Mouse (Mus musculus) forebrain, embryonic 10.5 days (tissue): ENCODE results near the gene Pigf. TPM values are rescaled to one million over a fixed set of nuclear protein-coding genes. Genes with fewer than 3 reads are reported as not detected.

Source experiments
- DNase-seq: peaks from one replicate; pipeline ENCODE4 v3.0.0-alpha.2; 2017; ENCODE audit warnings: low spot score; ENCODE audit errors: extremely low spot score
- H3K27ac ChIP-seq: fragments of 300-500 bp; sonication (generic); 2 replicates; pipeline ENCODE4 v1.5.1; 2016; ENCODE audit warnings: mild to moderate bottlenecking
- H3K27me3 ChIP-seq: fragments of 300-500 bp; sonication (generic); 2 replicates; pipeline ENCODE4 v1.6.1; 2016; ENCODE audit warnings: mild to moderate bottlenecking; ENCODE audit not compliant: poor library complexity, severe bottlenecking
- H3K36me3 ChIP-seq: fragments of 300-500 bp; sonication (generic); replicated peaks from 2 replicates; pipeline ENCODE4 v1.6.1; 2016; ENCODE audit warnings: mild to moderate bottlenecking, moderate library complexity
- H3K4me1 ChIP-seq: fragments of 300-500 bp; sonication (generic); 2 replicates; pipeline ENCODE4 v1.6.1; 2016
- H3K4me3 ChIP-seq: fragments of 300-500 bp; sonication (generic); 2 replicates; pipeline ENCODE4 v1.5.1; 2016; ENCODE audit warnings: mild to moderate bottlenecking, moderate library complexity
- H3K9me3 ChIP-seq: fragments of 300-500 bp; sonication (generic); 2 replicates; pipeline ENCODE4 v1.6.1; 2016; ENCODE audit warnings: mild to moderate bottlenecking, moderate library complexity
- whole genome bisulfite sequencing: fragments of 180-500 bp; shearing (Covaris S2); methylation state at CpG from one replicate; pipeline ENCODE4 v1.1.7; 2016; 5-methylcytosine and 5-hydroxymethylcytosine counted together
- polyA plus RNA-seq: library from polyadenylated mRNA; unstranded; fragments of >200 nt; fragmentation: Nextera tagmentation; extraction: Ambion mirVana; gene quantifications from 2 replicates; pipeline ENCODE4 v1.2.1, GENCODE M21; 2016

Pigf gene
- polyA plus RNA-seq, 1 experiment from 2014 or later, result 49.7 TPM

GRCm38 (mm10) chr17:87011301-87012019 lies 13.7 kb downstream of the Pigf start:
- Histone ChIP-seq H3K27ac (no peak overlapping the region), H3K9me3 (no peaks in the 10 kb centered on the region), H3K27me3 (no peaks in the 10 kb centered on the region), H3K4me3 (no peak overlapping the region), H3K36me3 (peaks cover 39% of the 10 kb centered on the region), H3K4me1 (no peaks in the 10 kb centered on the region)
- DNase-seq, result no peak
- 96% methylated on average over 13 of the region's 13 CpGs for WGBS

- H3K27me3 ChIP-seq, result no peaks in the 10 kb centered on the region
- H3K27ac ChIP-seq, result no peak overlapping the region
- no peaks in the 10 kb centered on the region for H3K4me1 ChIP-seq
- no peak for DNase-seq
- peaks cover 33% of the 10 kb centered on the region for H3K36me3 ChIP-seq
- H3K4me3 ChIP-seq, result no peak overlapping the region
- no peaks in the 10 kb centered on the region for H3K9me3 ChIP-seq
- 90% methylated on average over 3 of the region's 3 CpGs for WGBS
These were observed 16.3 kb downstream of the Pigf start for GRCm38 (mm10) chr17:87008950-87009349.

GRCm38 (mm10) chr17:86997323-86997722 lies 27.9 kb downstream of the Pigf start:
- WGBS, result 93% methylated on average over 6 of the region's 6 CpGs
- Histone ChIP-seq H3K4me3 (no peak overlapping the region), H3K9me3 (no peaks in the 10 kb centered on the region), H3K27me3 (no peaks in the 10 kb centered on the region), H3K27ac (no peak overlapping the region), H3K36me3 (peaks cover 39% of the 10 kb centered on the region), H3K4me1 (no peaks in the 10 kb centered on the region)
- peak; percentile 3 for DNase-seq

- Histone ChIP-seq H3K27me3 (no peaks in the 10 kb centered on the region), H3K36me3 (peaks cover 9% of the 10 kb centered on the region), H3K9me3 (no peaks in the 10 kb centered on the region), H3K27ac (no peak overlapping the region), H3K4me1 (peaks cover 18% of the 10 kb centered on the region), H3K4me3 (no peak overlapping the region)
- no peak for DNase-seq
- WGBS, result 89% methylated on average over 8 of the region's 8 CpGs
These were observed 33.9 kb downstream of the Pigf start for GRCm38 (mm10) chr17:86991306-86991705.

GRCm38 (mm10) chr17:86988601-86989184 lies 36.5 kb downstream of the Pigf start:
- no peak overlapping the region for H3K4me3 ChIP-seq
- H3K36me3 ChIP-seq, result no peaks in the 10 kb centered on the region; the same call in 1 of the 2 replicates
- H3K9me3 ChIP-seq, result no peaks in the 10 kb centered on the region
- 74% methylated on average over 6 of the region's 6 CpGs for WGBS
- DNase-seq, result no peak
- H3K4me1 ChIP-seq, result peaks cover 30% of the 10 kb centered on the region
- H3K27me3 ChIP-seq, result no peaks in the 10 kb centered on the region
- no peak overlapping the region for H3K27ac ChIP-seq

- H3K27ac ChIP-seq, result no peak overlapping the region
- WGBS, result 90% methylated on average over 5 of the region's 5 CpGs
These were observed 37.0 kb downstream of the Pigf start for GRCm38 (mm10) chr17:86988161-86988560.

GRCm38 (mm10) chr17:86986449-86987138 lies 38.6 kb downstream of the Pigf start:
- 59% methylated on average over 17 of the region's 17 CpGs for WGBS
- DNase-seq, result no peak
- Histone ChIP-seq H3K4me1 (peaks cover 30% of the 10 kb centered on the region), H3K27me3 (no peaks in the 10 kb centered on the region), H3K9me3 (no peaks in the 10 kb centered on the region), H3K36me3 (peaks cover 6% of the 10 kb centered on the region; the same call in 1 of the 2 replicates), H3K27ac (no peak overlapping the region), H3K4me3 (no peak overlapping the region; the same call in 1 of the 2 replicates)

More at GRCm38 (mm10) chr17:86988161-86988560, 37.0 kb downstream of the Pigf start:
- Histone ChIP-seq H3K27me3 (no peaks in the 10 kb centered on the region), H3K4me1 (peaks cover 30% of the 10 kb centered on the region), H3K36me3 (peaks cover 1% of the 10 kb centered on the region; the same call in 1 of the 2 replicates), H3K4me3 (no peak overlapping the region), H3K9me3 (no peaks in the 10 kb centered on the region)
- no peak for DNase-seq

- Histone ChIP-seq H3K27ac (no peak overlapping the region), H3K4me3 (no peak overlapping the region), H3K4me1 (peaks cover 23% of the 10 kb centered on the region), H3K27me3 (no peaks in the 10 kb centered on the region), H3K9me3 (no peaks in the 10 kb centered on the region), H3K36me3 (peaks cover 30% of the 10 kb centered on the region)
- no peak for DNase-seq
- WGBS, result 73% methylated on average over 9 of the region's 9 CpGs
These were observed 42.7 kb downstream of the Pigf start for GRCm38 (mm10) chr17:86982497-86982896.

- Histone ChIP-seq H3K27me3 (no peaks in the 10 kb centered on the region), H3K36me3 (peaks cover 30% of the 10 kb centered on the region), H3K4me1 (peaks cover 16% of the 10 kb centered on the region), H3K4me3 (no peak overlapping the region), H3K9me3 (no peaks in the 10 kb centered on the region), H3K27ac (no peak overlapping the region)
- 95% methylated on average over 2 of the region's 2 CpGs for WGBS
- no peak for DNase-seq
These were observed 43.5 kb downstream of the Pigf start for GRCm38 (mm10) chr17:86981701-86982100.

- DNase-seq, result no peak
- Histone ChIP-seq H3K27ac (no peak overlapping the region), H3K36me3 (peaks cover 34% of the 10 kb centered on the region), H3K27me3 (no peaks in the 10 kb centered on the region), H3K4me1 (peaks cover 11% of the 10 kb centered on the region), H3K4me3 (no peak overlapping the region), H3K9me3 (no peaks in the 10 kb centered on the region)
- WGBS, result 90% methylated on average over 1 of the region's 1 CpGs
These were observed 44.0 kb downstream of the Pigf start for GRCm38 (mm10) chr17:86981205-86981604.

- Histone ChIP-seq H3K27ac (no peak overlapping the region), H3K9me3 (no peaks in the 10 kb centered on the region), H3K27me3 (no peaks in the 10 kb centered on the region), H3K36me3 (peaks cover 57% of the 10 kb centered on the region), H3K4me1 (no peaks in the 10 kb centered on the region), H3K4me3 (no peak overlapping the region)
- no peak for DNase-seq
- 89% methylated on average over 6 of the region's 6 CpGs for WGBS
These were observed 46.7 kb downstream of the Pigf start for GRCm38 (mm10) chr17:86978496-86978895.

- no peaks in the 10 kb centered on the region for H3K9me3 ChIP-seq
- H3K27me3 ChIP-seq, result no peaks in the 10 kb centered on the region
- DNase-seq, result no peak
- H3K4me1 ChIP-seq, result no peaks in the 10 kb centered on the region
- peaks cover 59% of the 10 kb centered on the region for H3K36me3 ChIP-seq
- 86% methylated on average over 10 of the region's 10 CpGs for WGBS
- no peak overlapping the region for H3K27ac ChIP-seq
- H3K4me3 ChIP-seq, result no peak overlapping the region
These were observed 48.8 kb downstream of the Pigf start for GRCm38 (mm10) chr17:86976387-86976786.

- 98% methylated on average over 2 of the region's 2 CpGs for WGBS
- Histone ChIP-seq H3K4me1 (peaks cover 10% of the 10 kb centered on the region), H3K27me3 (no peaks in the 10 kb centered on the region), H3K27ac (no peak overlapping the region), H3K36me3 (peaks cover 55% of the 10 kb centered on the region), H3K9me3 (no peaks in the 10 kb centered on the region), H3K4me3 (no peak overlapping the region)
- no peak for DNase-seq
These were observed 52.1 kb downstream of the Pigf start for GRCm38 (mm10) chr17:86973097-86973496.
